Mouse (Mus musculus) C2C12 (cell line): ENCODE measurements around the gene Nfam1. TPM values are rescaled to one million over a fixed set of nuclear protein-coding genes. Genes with fewer than 3 reads are reported as not detected.

Source experiments
- H3K27me3 ChIP-seq: one replicate; pipeline ENCODE4 v1.6.1; 2011; ENCODE audit not compliant: control insufficient read depth, insufficient read depth, insufficient read length
- H3K36me3 ChIP-seq: one replicate; pipeline ENCODE4 v1.6.1; 2011; ENCODE audit not compliant: control insufficient read depth, insufficient read depth
- H3K4me3 ChIP-seq: one replicate; pipeline ENCODE4 v1.5.1; 2011; ENCODE audit warnings: mild to moderate bottlenecking, control low read depth; ENCODE audit not compliant: poor library complexity, insufficient read depth, severe bottlenecking
- H3K79me2 ChIP-seq: one replicate; pipeline ENCODE4 v1.6.1; 2011; ENCODE audit not compliant: control insufficient read depth, insufficient read depth
- H3K79me3 ChIP-seq: one replicate; pipeline ENCODE4 v1.6.1; 2011; ENCODE audit warnings: low read depth, control low read depth
- H3ac ChIP-seq: one replicate; pipeline ENCODE3; 2011; ENCODE audit warnings: low read depth; ENCODE audit not compliant: control insufficient read depth, insufficient read length
- CEBPB ChIP-seq: IDR thresholded peaks from one replicate; pipeline ENCODE4 v1.6.1; 2011; ENCODE audit warnings: low read depth, mild to moderate bottlenecking, control low read depth, moderate library complexity
- CTCF ChIP-seq: IDR thresholded peaks from one replicate; pipeline ENCODE4 v1.5.1; 2011; ENCODE audit not compliant: control insufficient read depth, insufficient read depth, insufficient read length
- FOSL1 ChIP-seq: IDR thresholded peaks from one replicate; pipeline ENCODE4 v1.8.0; 2011; ENCODE audit warnings: mild to moderate bottlenecking, low read length; ENCODE audit not compliant: poor library complexity, insufficient read depth, severe bottlenecking
- MAX ChIP-seq: IDR thresholded peaks from one replicate; pipeline ENCODE4 v1.6.1; 2011; ENCODE audit warnings: mild to moderate bottlenecking, control low read depth
- MYOD1 ChIP-seq: IDR thresholded peaks from one replicate; pipeline ENCODE4 v1.6.1; 2011; ENCODE audit warnings: low read depth; ENCODE audit not compliant: control insufficient read depth, insufficient read length
- MYOG ChIP-seq: IDR thresholded peaks from one replicate; pipeline ENCODE4 v1.6.1; 2011; ENCODE audit not compliant: control insufficient read depth, insufficient read length; ENCODE audit errors: extremely low read depth
- USF1 ChIP-seq: IDR thresholded peaks from one replicate; pipeline ENCODE4 v1.6.1; 2011; ENCODE audit warnings: low read depth, mild to moderate bottlenecking, control low read depth, moderate library complexity
- polyA plus RNA-seq: library from polyadenylated mRNA; unstranded; fragments of >200 nt; fragmentation: generic; extraction: Trizol; gene quantifications from one replicate; pipeline ENCODE4 v1.2.1, GENCODE M21; 2012; ENCODE audit warnings: missing spikeins

Gene Nfam1
- polyA plus RNA-seq, 1 experiment, result 0.01 TPM

DNA sequence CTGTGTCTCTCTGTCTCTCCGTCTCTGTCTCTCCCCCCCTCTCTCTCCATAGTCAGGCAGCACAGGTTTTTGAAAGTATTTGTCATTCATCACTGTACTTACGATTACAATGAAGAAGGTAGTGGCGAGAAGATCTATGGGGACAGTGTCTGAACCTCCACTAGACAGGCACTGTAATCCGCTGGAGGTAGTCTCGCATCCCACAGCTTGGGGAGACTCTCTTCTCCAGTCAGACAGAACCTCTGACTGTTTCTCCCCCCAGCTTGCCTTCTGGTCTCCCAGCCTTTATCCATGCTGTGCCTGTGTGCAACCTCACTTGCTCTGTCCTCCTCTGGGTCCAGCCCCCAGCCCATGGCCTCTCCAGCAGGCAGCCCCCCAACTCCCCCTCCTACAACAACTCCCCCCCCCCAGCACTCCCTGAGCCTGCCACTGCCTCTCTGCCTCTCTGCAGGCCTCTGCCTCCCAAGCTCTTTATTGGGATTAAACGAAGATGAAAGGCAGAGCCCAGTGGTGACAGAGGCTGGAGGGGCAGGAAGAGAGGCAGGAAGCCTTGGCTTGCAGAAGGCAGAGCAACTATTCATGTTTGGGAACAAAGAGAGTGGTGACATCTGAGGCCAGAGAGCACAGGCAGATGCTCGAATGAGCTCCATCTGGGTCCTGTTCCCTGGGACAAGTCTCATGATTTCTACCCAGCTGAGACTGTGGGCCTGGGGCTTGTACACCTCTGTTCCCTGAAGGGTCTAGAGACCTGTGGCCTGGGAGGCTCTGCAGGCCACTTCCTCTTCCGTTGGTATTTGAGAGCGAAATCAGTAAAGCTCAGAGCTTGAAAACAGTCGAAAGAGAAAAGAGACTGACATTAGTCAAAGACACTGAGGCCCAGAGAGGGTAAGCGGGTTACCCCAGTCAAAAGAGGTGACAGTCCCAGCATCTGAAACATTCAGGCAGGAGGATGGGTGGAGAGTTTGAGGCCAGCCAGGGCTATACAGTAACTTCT, 3.1 kb downstream of the Nfam1 start:
- Histone ChIP-seq H3K4me3 (no peak overlapping the region), H3K36me3 (no peaks in the 10 kb centered on the region), H3K27me3 (peaks cover 94% of the 10 kb centered on the region), H3ac (no peak overlapping the region), H3K79me3 (no peaks in the 10 kb centered on the region), H3K79me2 (no peaks in the 10 kb centered on the region)
- TF ChIP-seq CEBPB, result no peak
- no peak for TF ChIP-seq MYOD1
- no peak for TF ChIP-seq MYOG
- no peak for TF ChIP-seq USF1
- TF ChIP-seq CTCF, result no peak
- TF ChIP-seq FOSL1, result no peak

DNA sequence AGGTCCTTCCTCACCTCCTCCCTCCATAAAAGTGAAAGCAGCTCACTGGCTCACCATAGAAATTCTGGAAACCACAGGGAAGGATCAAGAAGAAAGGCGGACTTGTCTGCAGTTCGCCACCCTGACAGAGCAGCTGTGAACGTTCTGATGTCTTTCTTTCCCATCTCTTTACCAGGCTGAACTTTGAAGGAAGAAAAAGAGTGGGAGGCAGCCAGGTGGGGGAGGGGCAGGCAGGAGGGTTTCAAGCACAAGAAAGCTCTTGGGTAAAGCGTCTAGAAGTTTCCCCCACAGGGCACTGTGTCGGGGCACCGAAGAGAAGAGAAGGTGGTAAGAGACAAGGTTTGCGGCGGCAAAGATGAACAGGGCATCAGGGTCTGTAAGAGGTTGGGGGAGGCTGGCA, 7.0 kb downstream of the Nfam1 start:
- H3K79me2 ChIP-seq, result no peaks in the 10 kb centered on the region
- no peak overlapping the region for H3ac ChIP-seq
- no peaks in the 10 kb centered on the region for H3K36me3 ChIP-seq
- no peak for TF ChIP-seq MAX
- TF ChIP-seq USF1, result no peak
- TF ChIP-seq CTCF, result no peak
- TF ChIP-seq MYOD1, result no peak
- no peak for TF ChIP-seq CEBPB
- TF ChIP-seq MYOG, result no peak
- TF ChIP-seq FOSL1, result no peak
- no peaks in the 10 kb centered on the region for H3K79me3 ChIP-seq
- no peak overlapping the region for H3K4me3 ChIP-seq
- peaks cover 94% of the 10 kb centered on the region for H3K27me3 ChIP-seq

DNA sequence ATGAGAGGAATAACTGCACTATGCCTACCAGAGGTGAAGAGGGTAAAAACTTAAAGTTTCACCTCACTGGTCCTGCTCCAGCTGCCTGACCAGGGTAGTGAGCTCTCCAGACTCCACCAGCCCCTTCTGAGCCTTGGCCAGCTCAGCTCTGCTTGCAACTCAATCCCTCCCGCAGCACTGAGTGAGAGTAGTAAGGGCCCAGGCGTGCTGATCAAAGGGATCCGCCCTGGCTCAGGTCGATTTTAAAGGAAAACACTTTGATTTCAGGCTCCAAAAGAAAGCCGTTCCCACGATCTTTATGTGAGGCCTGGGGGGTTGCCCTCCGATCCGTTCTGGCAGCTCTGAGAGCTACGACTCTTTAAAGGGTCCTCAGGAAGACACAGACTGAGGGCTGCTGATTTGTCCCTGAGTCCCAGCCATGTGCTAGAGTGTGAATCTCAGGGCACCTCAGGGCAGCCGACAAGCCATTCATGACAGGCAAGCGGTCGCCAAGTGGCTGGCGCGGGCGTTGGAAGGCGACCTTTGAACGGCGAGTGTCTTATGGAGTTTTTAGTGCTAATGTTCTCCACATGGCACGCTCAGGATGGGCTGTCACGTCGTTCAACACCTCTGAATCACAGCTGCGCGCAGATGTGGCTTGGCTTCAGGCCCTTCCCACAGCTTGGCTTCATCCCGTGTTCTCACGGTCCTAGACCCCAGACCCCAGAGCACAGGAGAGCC, 7.9 kb downstream of the Nfam1 start:
- Histone ChIP-seq H3K36me3 (no peaks in the 10 kb centered on the region), H3ac (no peak overlapping the region), H3K27me3 (peaks cover 91% of the 10 kb centered on the region), H3K79me2 (no peaks in the 10 kb centered on the region), H3K79me3 (no peaks in the 10 kb centered on the region), H3K4me3 (no peak overlapping the region)
- TF ChIP-seq MYOD1 (no peak), FOSL1 (no peak), MAX (no peak), USF1 (no peak), MYOG (no peak), CTCF (no peak), CEBPB (no peak)

DNA sequence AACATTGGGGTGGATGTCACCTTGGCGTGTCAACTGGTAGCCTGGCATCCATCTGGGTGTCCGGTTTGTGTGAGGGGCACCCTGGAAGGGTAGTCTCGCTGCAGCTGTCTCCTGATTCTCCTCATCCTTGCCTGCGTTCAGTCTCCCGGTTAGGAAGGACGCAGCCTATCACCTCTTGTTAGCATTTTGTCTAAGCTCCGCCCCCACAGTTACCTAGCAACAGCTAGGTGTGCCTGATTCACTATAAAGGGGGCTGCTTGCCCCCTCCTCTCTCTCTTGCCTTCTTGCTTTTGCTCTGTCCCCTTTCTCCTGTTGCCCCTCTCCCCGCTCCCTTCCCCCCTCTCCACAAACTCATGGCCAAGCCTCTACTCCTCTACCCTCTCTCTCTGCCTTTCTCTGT, 10.2 kb downstream of the Nfam1 start:
- no peak for TF ChIP-seq MYOD1
- no peak for TF ChIP-seq USF1
- TF ChIP-seq CTCF, result no peak
- TF ChIP-seq FOSL1, result no peak
- Histone ChIP-seq H3K36me3 (no peaks in the 10 kb centered on the region), H3K27me3 (peaks cover 80% of the 10 kb centered on the region), H3K79me3 (no peaks in the 10 kb centered on the region), H3K79me2 (no peaks in the 10 kb centered on the region), H3K4me3 (no peak overlapping the region), H3ac (no peak overlapping the region)

DNA sequence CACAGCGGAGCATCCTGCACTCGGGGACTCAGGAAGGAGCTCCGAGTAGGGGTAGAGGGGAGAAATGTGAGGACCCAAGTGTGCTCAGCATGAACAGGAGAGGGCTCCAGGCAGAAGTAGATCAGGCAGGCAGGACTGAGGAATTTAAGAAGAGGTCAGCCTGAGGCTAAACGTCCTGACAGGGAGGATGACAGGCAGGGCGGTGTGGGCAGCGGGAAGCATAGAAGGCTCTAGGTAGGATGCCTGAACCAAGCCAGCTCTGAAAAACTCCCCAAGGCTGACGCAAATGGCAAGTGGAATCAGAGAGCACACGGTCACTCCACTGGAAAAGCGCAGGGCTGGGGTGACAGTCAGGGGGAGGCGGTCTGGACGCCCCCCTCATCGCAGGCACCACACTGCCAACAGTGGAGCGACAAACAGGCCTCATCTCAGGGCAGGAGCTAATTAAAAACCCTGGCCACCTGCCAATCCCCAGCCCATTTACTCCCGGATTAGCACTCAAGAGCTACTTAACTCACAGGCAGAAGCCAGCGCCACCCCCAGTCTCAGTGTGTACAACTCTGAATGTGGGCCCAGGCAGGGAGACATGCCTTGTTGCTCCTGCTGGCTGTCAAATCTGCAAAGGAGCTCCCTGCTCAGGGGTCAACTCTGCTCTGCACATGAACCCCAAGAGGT, 22.0 kb downstream of the Nfam1 start:
- Histone ChIP-seq H3K4me3 (no peak overlapping the region), H3K79me3 (no peaks in the 10 kb centered on the region), H3K27me3 (peaks cover 22% of the 10 kb centered on the region), H3ac (no peak overlapping the region), H3K79me2 (no peaks in the 10 kb centered on the region), H3K36me3 (no peaks in the 10 kb centered on the region)
- TF ChIP-seq MYOD1 (no peak), MYOG (no peak), MAX (no peak), CEBPB (no peak), CTCF (no peak), USF1 (no peak), FOSL1 (no peak)
